Mouse (Mus musculus) layer of hippocampus, adult 2 months (tissue): ENCODE measurements around the gene Polr1d. TPM values are rescaled to one million over a fixed set of nuclear protein-coding genes. Genes with fewer than 3 reads are reported as not detected.

Source experiments
- DNase-seq, 2 experiments: peaks; one replicate each; pipeline ENCODE4 v3.0.0; 2022; ENCODE audit warnings: low spot score in 2 of 2
- H3K27ac ChIP-seq: fragments of 200-600 bp; 2 replicates; pipeline ENCODE4 v1.8.1; 2022
- H3K4me3 ChIP-seq: fragments of 200-600 bp; 2 replicates; pipeline ENCODE4 v1.8.1; 2022; ENCODE audit warnings: mild to moderate bottlenecking
- CTCF ChIP-seq: fragments of 200-600 bp; conservative IDR thresholded peaks from 2 replicates; pipeline ENCODE4 v1.8.1; 2022; ENCODE audit warnings: antibody characterized with exemption, mild to moderate bottlenecking, moderate library complexity
- total RNA-seq, 2 experiments: library from RNA; stranded (reverse); gene quantifications; 2 replicates each; pipeline ENCODE4 v1.2.3; 2021

The Polr1d gene
- total RNA-seq, 2 experiments from 2014 or later, result 63.1 to 69.7 TPM

GRCm38 (mm10) chr5:147058661-147059060 is 18.2 kb upstream of the Polr1d start:
- no peak overlapping the region for H3K27ac ChIP-seq
- DNase-seq, result no peak
- no peak for TF ChIP-seq CTCF
- no peak overlapping the region for H3K4me3 ChIP-seq

- no peak overlapping the region for H3K27ac ChIP-seq
- TF ChIP-seq CTCF, result no peak
- H3K4me3 ChIP-seq, result no peak overlapping the region
- no peak for DNase-seq
Observed at GRCm38 (mm10) chr5:147059319-147059718, 17.5 kb upstream of the Polr1d start.

GRCm38 (mm10) chr5:147060024-147060423 is 16.8 kb upstream of the Polr1d start:
- no peak for TF ChIP-seq CTCF
- DNase-seq, result no peak
- Histone ChIP-seq H3K4me3 (no peak overlapping the region), H3K27ac (no peak overlapping the region)

- Histone ChIP-seq H3K4me3 (no peak overlapping the region), H3K27ac (no peak overlapping the region)
- DNase-seq, result no peak
- TF ChIP-seq CTCF, result no peak
Observed at GRCm38 (mm10) chr5:147063215-147063661, 13.6 kb upstream of the Polr1d start.

- no peak for DNase-seq
- no peak for TF ChIP-seq CTCF
- Histone ChIP-seq H3K27ac (no peak overlapping the region), H3K4me3 (no peak overlapping the region)
Observed at GRCm38 (mm10) chr5:147066129-147066528, 10.7 kb upstream of the Polr1d start.

- TF ChIP-seq CTCF, result no peak
- no peak overlapping the region for H3K4me3 ChIP-seq
- no peak overlapping the region for H3K27ac ChIP-seq
- no peak for DNase-seq
Observed at GRCm38 (mm10) chr5:147066965-147067364, 9.9 kb upstream of the Polr1d start.

- Histone ChIP-seq H3K4me3 (no peak overlapping the region), H3K27ac (peak overlapping the region; percentile 64)
- DNase-seq, result peak; percentile 81 to 90
- no peak for TF ChIP-seq CTCF
Observed at GRCm38 (mm10) chr5:147068876-147069275, 8.0 kb upstream of the Polr1d start.

- Histone ChIP-seq H3K27ac (no peak overlapping the region), H3K4me3 (no peak overlapping the region)
- no peak for DNase-seq
- no peak for TF ChIP-seq CTCF
Observed at GRCm38 (mm10) chr5:147070791-147071516, 5.9 kb upstream of the Polr1d start.

GRCm38 (mm10) chr5:147071886-147072285 is 5.0 kb upstream of the Polr1d start:
- H3K4me3 ChIP-seq, result no peak overlapping the region
- H3K27ac ChIP-seq, result no peak overlapping the region
- TF ChIP-seq CTCF, result no peak
- DNase-seq, result no peak

- no peak for TF ChIP-seq CTCF
- no peak for DNase-seq
- Histone ChIP-seq H3K4me3 (no peak overlapping the region), H3K27ac (no peak overlapping the region)
Observed at GRCm38 (mm10) chr5:147073805-147074204, 3.0 kb upstream of the Polr1d start.

GRCm38 (mm10) chr5:147075103-147076025 is 1.5 kb upstream of the Polr1d start:
- Histone ChIP-seq H3K27ac (peak overlapping the region; percentile 87), H3K4me3 (peak overlapping the region; percentile 82)
- DNase-seq, result no peak
- TF ChIP-seq CTCF, result no peak

- Histone ChIP-seq H3K4me3 (peak within 1 kb of the TSS; percentile 82), H3K27ac (peak within 1 kb of the TSS; percentile 87)
- peak; percentile 98 for DNase-seq
- peak; percentile 74 for TF ChIP-seq CTCF
Observed at GRCm38 (mm10) chr5:147076026-147076798, 638 bp upstream of the Polr1d start, which contains the start of gene Lnx2. TSS of gene Lnx2 (minus strand) at chr5:147076586.
